Mouse (Mus musculus) stomach, postnatal 0 days (tissue): ENCODE results near the gene Icosl.

Experiments
- CTCF ChIP-seq: IDR thresholded peaks from 2 replicates; pipeline ENCODE4 v1.5.1; 2016; ENCODE audit warnings: antibody characterized with exemption, low read depth, mild to moderate bottlenecking, moderate library complexity
- EP300 ChIP-seq: optimal IDR thresholded peaks from 2 replicates; pipeline ENCODE3; 2016; ENCODE audit warnings: antibody characterized with exemption

- no peak for TF ChIP-seq CTCF
- no peak for TF ChIP-seq EP300
Observed at GRCm38 (mm10) chr10:78046388-78046787, 22.7 kb upstream of the Icosl start.
